Mouse (Mus musculus) heart, embryonic 15.5 days (tissue): ENCODE results near the gene 1700122O11Rik. TPM values are rescaled to one million over a fixed set of nuclear protein-coding genes. Genes with fewer than 3 reads are reported as not detected.

Experiments
- ATAC-seq: fragments of 200-750 bp; cut with Nextera tagmentation; replicated peaks from 2 replicates; pipeline ENCODE4 v1.8.0; 2017; ENCODE audit warnings: low read depth, moderate TSS enrichment; ENCODE audit not compliant: insufficient number of reproducible peaks, insufficient read depth, low FRiP score
- H3K27ac ChIP-seq: fragments of 300-500 bp; sonication (generic); 2 replicates; pipeline ENCODE4 v1.5.1; 2015; ENCODE audit warnings: mild to moderate bottlenecking, inconsistent platforms
- H3K27me3 ChIP-seq: fragments of 300-500 bp; sonication (generic); 2 replicates; pipeline ENCODE4 v1.6.1; 2015; ENCODE audit warnings: inconsistent platforms
- H3K36me3 ChIP-seq: fragments of 300-500 bp; sonication (generic); 2 replicates; pipeline ENCODE4 v1.6.1; 2015; ENCODE audit warnings: mild to moderate bottlenecking, inconsistent platforms
- H3K4me1 ChIP-seq: fragments of 300-500 bp; sonication (generic); replicated peaks from 2 replicates; pipeline ENCODE4 v1.6.1; 2015; ENCODE audit warnings: inconsistent platforms
- H3K4me2 ChIP-seq: fragments of 300-500 bp; sonication (generic); 2 replicates; pipeline ENCODE4 v1.6.1; 2015; ENCODE audit warnings: inconsistent platforms, mild to moderate bottlenecking, moderate library complexity
- H3K4me3 ChIP-seq: fragments of 300-500 bp; sonication (generic); 2 replicates; pipeline ENCODE4 v1.5.1; 2015; ENCODE audit warnings: mild to moderate bottlenecking, inconsistent platforms
- H3K9ac ChIP-seq: fragments of 300-500 bp; sonication (generic); 2 replicates; pipeline ENCODE4 v1.6.1; 2015; ENCODE audit warnings: mild to moderate bottlenecking, inconsistent platforms
- H3K9me3 ChIP-seq: fragments of 300-500 bp; sonication (generic); replicated peaks from 2 replicates; pipeline ENCODE4 v1.6.1; 2016; ENCODE audit warnings: inconsistent platforms
- WGBS: fragments of 180-500 bp; shearing (Covaris S2); methylation state at CpG from one replicate; pipeline ENCODE4 v1.1.7; 2015; ENCODE audit warnings: mixed read lengths; 5-methylcytosine and 5-hydroxymethylcytosine counted together
- polyA plus RNA-seq: library from polyadenylated mRNA; unstranded; fragments of >200 nt; fragmentation: Nextera tagmentation; extraction: Ambion mirVana; gene quantifications from 2 replicates; pipeline ENCODE4 v1.2.1, GENCODE M21; 2015

1700122O11Rik gene
- polyA plus RNA-seq, 1 experiment from 2014 or later, result not detected

DNA sequence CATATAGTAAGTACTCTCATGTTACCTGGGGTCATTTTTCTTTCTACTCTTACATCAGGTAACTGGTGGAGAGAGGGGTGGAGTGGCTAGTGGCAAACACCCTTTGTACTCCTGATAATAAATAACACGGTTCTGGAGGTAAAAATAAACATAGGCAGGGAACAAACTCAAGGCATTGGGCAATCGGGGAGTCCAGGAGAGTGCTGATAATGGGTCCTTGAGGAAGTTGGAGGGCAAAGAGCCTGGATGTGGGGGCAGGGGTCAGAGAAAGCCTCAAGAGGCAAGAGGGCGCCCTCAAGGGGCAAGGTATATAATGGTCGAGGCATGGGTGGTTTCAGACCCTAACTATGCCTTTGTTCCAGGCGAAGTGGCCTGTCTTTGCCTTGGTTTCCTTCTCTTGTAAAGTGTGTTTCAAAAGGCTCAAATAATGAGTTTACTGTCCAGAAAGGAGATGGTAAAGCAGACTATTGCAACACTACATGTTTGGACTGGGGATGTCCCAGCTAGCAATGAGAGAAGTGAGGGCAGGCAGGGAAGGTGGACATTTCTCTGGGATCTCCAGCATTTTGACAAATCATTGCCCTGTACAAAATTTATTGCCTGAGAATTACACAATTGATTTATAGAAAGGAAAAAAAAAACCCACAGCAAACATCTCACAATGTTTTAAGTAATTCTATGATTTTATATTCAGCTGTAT, 13.7 kb upstream of the 1700122O11Rik start:
- Histone ChIP-seq H3K36me3 (no peaks in the 10 kb centered on the region), H3K9me3 (no peaks in the 10 kb centered on the region), H3K27me3 (peaks cover 24% of the 10 kb centered on the region), H3K4me1 (no peaks in the 10 kb centered on the region; the same call in 1 of the 2 replicates), H3K4me3 (no peak overlapping the region), H3K4me2 (no peak overlapping the region), H3K27ac (no peak overlapping the region), H3K9ac (no peak overlapping the region)
- no peak for ATAC-seq
- 44% methylated on average over 5 of the region's 5 CpGs for WGBS

GRCm38 (mm10) chr17:48045631-48046030, 7.5 kb upstream of the 1700122O11Rik start:
- Histone ChIP-seq H3K27ac (no peak overlapping the region), H3K27me3 (peaks cover 3% of the 10 kb centered on the region), H3K4me2 (no peak overlapping the region), H3K36me3 (no peaks in the 10 kb centered on the region), H3K9ac (no peak overlapping the region), H3K4me1 (peaks cover 10% of the 10 kb centered on the region), H3K4me3 (no peak overlapping the region), H3K9me3 (no peaks in the 10 kb centered on the region)
- ATAC-seq, result no peak
- WGBS, result 33% methylated on average over 4 of the region's 4 CpGs

DNA sequence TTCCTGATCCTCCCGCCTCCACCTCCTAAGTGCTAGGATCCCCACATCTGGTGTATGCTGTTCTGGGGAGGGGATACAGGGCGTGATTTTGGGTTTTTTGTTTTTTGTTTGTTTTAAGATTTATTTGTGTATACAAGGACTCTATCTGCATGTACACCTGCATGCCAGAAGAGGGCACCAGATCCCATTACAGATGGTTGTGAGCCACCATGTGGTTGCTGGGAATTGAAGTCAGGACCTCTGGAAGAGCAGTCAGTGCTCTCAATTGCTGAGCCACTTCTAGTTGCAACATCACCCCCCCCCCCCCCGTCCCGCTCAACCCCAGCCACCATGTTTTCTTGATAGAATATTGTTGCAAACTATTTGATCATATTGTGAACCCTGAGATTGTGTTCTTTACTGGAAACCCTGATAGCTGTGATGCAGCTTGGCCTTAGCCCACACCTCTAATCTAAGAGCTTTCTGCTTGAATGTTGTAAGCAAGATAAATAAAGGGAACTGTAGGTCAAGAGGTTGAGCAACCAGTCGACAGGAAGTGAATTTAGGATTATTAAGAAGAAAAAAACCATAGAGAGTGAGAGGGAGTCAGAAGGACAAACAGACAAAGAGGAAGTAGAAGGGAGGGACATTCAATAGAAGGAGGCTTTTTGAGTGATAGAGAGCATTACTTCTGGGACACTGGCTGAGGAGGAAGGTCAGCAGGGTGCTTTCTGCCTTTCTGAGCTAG, 5.2 kb upstream of the 1700122O11Rik start:
- no peak for ATAC-seq

DNA sequence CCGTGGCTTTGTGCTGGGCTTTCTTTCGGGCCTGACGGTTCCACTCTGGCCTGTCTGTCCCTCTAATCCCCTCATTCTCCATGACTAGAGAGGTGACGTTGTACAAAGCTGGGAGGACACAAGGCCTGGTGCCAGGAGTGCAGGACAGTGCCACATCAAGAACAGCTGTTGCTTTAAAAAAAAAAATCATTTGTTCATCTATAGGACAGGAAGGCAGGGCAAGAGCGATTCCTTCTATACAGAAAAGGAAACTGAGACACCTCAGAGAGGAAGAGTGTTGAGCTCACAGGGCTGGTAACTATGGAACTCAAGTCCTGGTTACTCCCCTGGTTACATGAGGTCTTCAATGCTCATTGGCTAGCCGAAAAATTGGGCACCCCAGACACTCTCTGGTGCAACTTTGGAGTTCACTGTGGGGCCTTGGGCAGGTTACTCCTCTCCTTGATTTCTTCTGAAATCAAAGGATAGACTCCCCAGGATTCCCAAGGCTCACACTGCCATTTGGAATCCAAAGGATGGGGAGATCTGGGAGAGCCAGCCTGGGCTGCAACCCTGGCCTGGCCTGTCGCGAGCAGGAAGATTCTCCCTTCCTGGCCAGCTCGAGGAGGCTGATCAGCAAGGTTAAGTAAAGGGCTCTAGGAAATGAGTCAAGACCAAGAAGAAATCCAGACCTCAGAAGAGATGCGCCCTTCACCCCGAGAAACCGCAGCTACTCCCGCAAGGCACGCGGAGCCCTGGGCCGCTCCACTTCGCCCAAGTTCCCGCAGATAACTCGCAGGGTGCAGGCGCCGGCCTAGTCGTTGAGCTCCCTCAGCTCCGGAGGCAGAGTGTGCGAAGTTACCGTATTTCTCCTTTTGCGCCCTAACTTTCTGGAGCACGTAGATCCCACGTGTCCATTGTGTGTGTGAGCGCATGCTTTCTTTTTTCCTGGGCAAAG, 3.5 kb upstream of the 1700122O11Rik start:
- 12% methylated on average over 29 of the region's 29 CpGs for WGBS

More for the DNA sequence above, 5.2 kb upstream of the 1700122O11Rik start:
- Histone ChIP-seq H3K4me3 (no peak overlapping the region), H3K27ac (no peak overlapping the region), H3K36me3 (no peaks in the 10 kb centered on the region), H3K4me2 (no peak overlapping the region), H3K4me1 (peaks cover 21% of the 10 kb centered on the region), H3K9me3 (no peaks in the 10 kb centered on the region), H3K27me3 (no peaks in the 10 kb centered on the region), H3K9ac (no peak overlapping the region)
- 77% methylated on average over 5 of the region's 5 CpGs for WGBS

DNA sequence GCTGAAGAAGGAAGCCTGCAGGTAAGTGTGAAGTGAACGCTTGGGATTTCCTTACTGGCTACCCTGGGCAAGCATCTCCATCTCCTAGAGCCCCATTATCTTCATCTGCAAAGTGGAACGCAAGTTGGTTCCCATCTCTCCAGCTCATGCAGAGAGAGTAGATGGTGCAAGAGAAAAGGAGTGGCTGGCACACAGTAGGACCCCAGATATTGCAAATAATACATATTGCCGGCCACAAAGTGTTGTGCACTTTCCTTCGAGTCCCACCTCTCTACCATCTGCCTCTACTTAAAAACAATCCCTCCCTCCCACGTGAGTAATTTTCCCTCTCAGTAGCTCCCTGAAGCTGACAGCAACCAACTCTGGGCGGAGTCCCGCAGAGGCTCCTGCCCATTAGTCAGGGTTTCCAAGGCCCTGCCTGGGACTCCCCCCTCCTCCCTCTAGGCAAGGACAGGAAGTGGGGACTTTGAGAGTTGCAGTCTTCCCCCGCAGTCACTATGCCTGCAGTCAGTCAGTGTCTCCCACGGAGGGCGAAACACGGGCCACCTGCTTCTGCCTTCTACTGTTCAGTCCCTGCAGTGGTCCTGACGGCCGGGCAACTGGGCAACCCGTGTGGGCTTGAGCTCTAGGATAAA, 1.3 kb upstream of the 1700122O11Rik start:
- 0 out of 2 replicates have a peak, but pooled peaks cover 6% of the 10 kb centered on the region for H3K27me3 ChIP-seq
- H3K9ac ChIP-seq, result 0 out of 2 replicates have a peak overlapping the region, but pooled peaks have one; percentile 41
- peak overlapping the region; percentile 54; the same call in 1 of the 2 replicates for H3K27ac ChIP-seq
- no peaks in the 10 kb centered on the region for H3K9me3 ChIP-seq
- 17% methylated on average over 14 of the region's 14 CpGs for WGBS
- peak; percentile 69; the same call in 1 of the 2 replicates for ATAC-seq
- no peaks in the 10 kb centered on the region for H3K36me3 ChIP-seq
- H3K4me1 ChIP-seq, result peaks cover 21% of the 10 kb centered on the region
- peak overlapping the region; percentile 59 for H3K4me2 ChIP-seq
- peak overlapping the region; percentile 23; the same call in 1 of the 2 replicates for H3K4me3 ChIP-seq

More for the DNA sequence above, 3.5 kb upstream of the 1700122O11Rik start:
- Histone ChIP-seq H3K27ac (peak overlapping the region; percentile 67), H3K9ac (peak overlapping the region; percentile 42), H3K36me3 (no peaks in the 10 kb centered on the region), H3K27me3 (no peaks in the 10 kb centered on the region), H3K4me2 (peak overlapping the region; percentile 57), H3K4me3 (peak overlapping the region; percentile 34), H3K9me3 (no peaks in the 10 kb centered on the region), H3K4me1 (peaks cover 21% of the 10 kb centered on the region)
- ATAC-seq, result peak; percentile 63

GRCm38 (mm10) chr17:48036921-48037320, 1.2 kb downstream of the 1700122O11Rik start:
- peaks cover 25% of the 10 kb centered on the region for H3K4me1 ChIP-seq
- 59% methylated on average over 3 of the region's 3 CpGs for WGBS
- ATAC-seq, result no peak

GRCm38 (mm10) chr17:48031521-48032430, 6.3 kb downstream of the 1700122O11Rik start:
- Histone ChIP-seq H3K4me3 (peak overlapping the region; percentile 45), H3K9me3 (no peaks in the 10 kb centered on the region), H3K27me3 (0 out of 2 replicates have a peak, but pooled peaks cover 11% of the 10 kb centered on the region), H3K36me3 (no peaks in the 10 kb centered on the region), H3K4me1 (peaks cover 53% of the 10 kb centered on the region), H3K27ac (no peak overlapping the region), H3K9ac (peak overlapping the region; percentile 45), H3K4me2 (peak overlapping the region; percentile 83)
- peak; percentile 29 for ATAC-seq
- 9% methylated on average over 42 of the region's 42 CpGs for WGBS

More at GRCm38 (mm10) chr17:48036921-48037320, 1.2 kb downstream of the 1700122O11Rik start:
- no peak overlapping the region for H3K4me2 ChIP-seq
- H3K4me3 ChIP-seq, result no peak overlapping the region
- H3K27ac ChIP-seq, result no peak overlapping the region
- H3K27me3 ChIP-seq, result 0 out of 2 replicates have a peak, but pooled peaks cover 6% of the 10 kb centered on the region
- H3K9ac ChIP-seq, result no peak overlapping the region
- no peaks in the 10 kb centered on the region for H3K36me3 ChIP-seq
- H3K9me3 ChIP-seq, result no peaks in the 10 kb centered on the region

DNA sequence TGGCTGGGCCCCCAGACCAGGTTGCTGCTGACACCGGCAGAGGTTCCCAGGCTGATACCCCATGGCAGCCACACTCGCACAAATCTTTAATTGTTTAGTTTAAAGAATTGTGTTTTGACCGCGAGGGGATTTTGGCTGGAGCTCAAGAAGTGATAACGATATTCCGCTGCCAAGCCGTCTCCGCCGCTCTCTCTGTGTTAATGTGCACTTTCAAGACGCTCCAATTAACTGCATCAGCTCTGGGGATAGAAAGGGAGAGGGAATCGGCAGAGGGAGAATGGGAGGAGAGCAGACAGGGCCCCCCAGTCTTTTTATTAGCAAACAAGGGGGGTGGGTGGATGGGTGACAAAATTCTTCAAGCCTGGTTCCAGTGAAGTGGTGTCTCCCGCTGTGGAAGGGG, 8.9 kb downstream of the 1700122O11Rik start:
- 11% methylated on average over 12 of the region's 12 CpGs for WGBS
- ATAC-seq, result no peak
- peak overlapping the region; percentile 46 for H3K27ac ChIP-seq
- peaks cover 59% of the 10 kb centered on the region for H3K4me1 ChIP-seq
- 0 out of 2 replicates have a peak, but pooled peaks cover 4% of the 10 kb centered on the region for H3K27me3 ChIP-seq
- no peak overlapping the region for H3K4me3 ChIP-seq
- no peaks in the 10 kb centered on the region for H3K36me3 ChIP-seq
- H3K9me3 ChIP-seq, result no peaks in the 10 kb centered on the region
- H3K9ac ChIP-seq, result no peak overlapping the region
- H3K4me2 ChIP-seq, result peak overlapping the region; percentile 36; the same call in 1 of the 2 replicates

GRCm38 (mm10) chr17:48028250-48028649, 9.8 kb downstream of the 1700122O11Rik start:
- Histone ChIP-seq H3K4me1 (peaks cover 61% of the 10 kb centered on the region), H3K9ac (no peak overlapping the region), H3K27me3 (0 out of 2 replicates have a peak, but pooled peaks cover 4% of the 10 kb centered on the region), H3K4me2 (no peak overlapping the region), H3K36me3 (no peaks in the 10 kb centered on the region), H3K4me3 (no peak overlapping the region), H3K27ac (peak overlapping the region; percentile 62), H3K9me3 (no peaks in the 10 kb centered on the region)
- WGBS, result 63% methylated on average over 5 of the region's 5 CpGs
- no peak for ATAC-seq
